Mouse (Mus musculus) splenic B cell, adult 2 months (primary cell): ENCODE data around the gene Klf11.
A peak's percentile ranks its signal among the peaks of the same experiment; 100 is the strongest.

Experiments
- DNase-seq: peaks from one replicate; pipeline ENCODE4 v3.0.0-alpha.2; 2011; ENCODE audit warnings: low read depth, low spot score
- H3K27me3 ChIP-seq: 2 replicates; pipeline ENCODE4 v1.6.1; 2012; ENCODE audit warnings: mild to moderate bottlenecking, low read length, moderate library complexity, mixed read lengths; ENCODE audit not compliant: control insufficient read depth, poor library complexity, insufficient read depth, severe bottlenecking
- H3K36me3 ChIP-seq: 2 replicates; pipeline ENCODE4 v1.6.1; 2012; ENCODE audit warnings: mild to moderate bottlenecking, low read length, moderate library complexity, mixed read lengths; ENCODE audit not compliant: control insufficient read depth, poor library complexity, insufficient read depth, severe bottlenecking

Gene Klf11

DNA sequence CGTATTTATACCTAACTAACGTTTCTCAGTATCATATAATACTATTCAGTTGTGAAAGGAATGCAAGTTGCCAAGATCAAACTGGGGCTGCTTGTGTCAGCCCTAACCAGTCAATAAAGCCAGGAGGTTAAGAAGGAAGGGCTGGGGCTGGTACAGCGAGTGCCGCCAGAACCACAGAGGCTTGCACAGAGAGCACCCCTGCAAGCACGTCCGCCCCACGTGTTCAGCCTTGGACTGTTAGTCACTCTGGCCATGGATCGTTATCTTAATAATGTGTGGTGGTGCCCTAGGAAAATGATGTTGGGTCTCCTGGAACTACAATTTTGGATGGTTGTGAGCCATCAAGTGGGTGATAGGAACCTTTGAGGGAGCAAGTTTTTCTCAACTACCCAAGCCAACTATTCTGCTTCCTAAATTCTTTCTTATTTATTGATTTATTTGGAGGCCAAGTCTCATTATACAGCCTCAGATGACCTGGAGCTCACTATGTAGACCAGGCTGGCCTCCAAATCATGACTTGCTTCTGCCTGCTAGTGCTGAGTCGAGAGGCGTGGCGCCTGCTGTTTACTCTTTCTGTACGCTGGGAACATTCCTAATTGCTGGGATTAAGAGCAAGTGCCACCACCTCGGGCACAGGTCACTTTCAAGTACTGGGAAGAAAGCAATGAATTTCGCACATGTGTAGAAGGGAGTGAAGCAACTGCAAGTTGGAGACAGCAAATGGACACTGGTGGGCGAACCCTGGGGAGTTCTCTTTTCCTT is 54.6 kb downstream of the Klf11 start:
- DNase-seq: no peak
- H3K27me3 ChIP-seq: no peaks in the 10 kb centered on the region
- H3K36me3 ChIP-seq: no peaks in the 10 kb centered on the region

DNA sequence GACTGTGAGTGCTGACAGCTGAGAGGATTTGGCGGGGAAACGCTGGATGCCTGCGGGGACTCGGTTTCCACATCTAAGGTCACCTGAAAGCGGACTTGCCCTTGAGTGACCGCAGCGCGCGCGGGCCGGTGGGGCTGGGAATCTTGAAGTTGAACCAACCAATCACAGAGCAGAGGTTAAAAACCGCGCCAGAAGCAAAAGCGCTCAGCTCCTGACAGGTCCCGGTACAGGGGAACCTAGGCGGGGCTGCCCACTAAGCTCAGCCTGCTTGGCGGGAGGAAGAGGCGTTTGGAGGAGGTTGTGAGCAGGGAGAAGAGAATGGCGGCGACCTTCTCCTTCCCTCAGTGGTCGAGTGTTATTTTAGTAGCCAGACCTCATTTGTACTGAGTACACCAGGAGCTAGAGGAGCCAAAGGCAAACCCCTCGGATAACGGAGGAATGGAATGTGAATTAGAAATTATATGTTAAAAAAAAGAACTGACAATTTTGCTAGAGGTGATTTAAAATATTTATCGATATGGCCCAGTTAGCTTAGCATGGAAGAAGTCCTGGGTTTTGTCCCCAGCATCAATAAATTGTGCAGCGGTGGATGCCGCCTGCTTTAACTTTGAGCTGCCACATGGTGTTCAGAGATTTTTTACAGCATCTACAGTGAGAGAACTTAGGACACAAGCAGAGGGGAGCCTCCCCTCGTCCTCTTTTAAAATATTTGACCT is 55.8 kb downstream of the Klf11 start:
- peak; percentile 20 for DNase-seq
- Histone ChIP-seq H3K36me3 (no peaks in the 10 kb centered on the region), H3K27me3 (no peaks in the 10 kb centered on the region)

DNA sequence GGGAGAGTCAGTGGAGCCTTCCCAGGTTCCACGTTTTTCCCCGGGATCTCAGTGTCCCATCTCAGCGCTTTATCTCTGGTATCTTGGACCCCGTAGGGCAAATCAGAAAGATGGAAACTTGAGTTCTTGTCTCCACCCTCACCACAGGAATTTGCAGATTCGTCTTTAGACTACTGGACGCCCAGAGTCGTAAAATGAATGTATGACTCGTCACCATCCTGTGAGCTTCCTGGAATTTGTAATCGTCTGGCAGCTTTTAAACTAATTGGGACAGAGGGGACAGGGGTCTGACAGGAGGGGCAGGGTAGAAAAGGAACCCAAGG is 56.4 kb downstream of the Klf11 start:
- no peaks in the 10 kb centered on the region for H3K36me3 ChIP-seq
- DNase-seq: no peak
- no peaks in the 10 kb centered on the region for H3K27me3 ChIP-seq

DNA sequence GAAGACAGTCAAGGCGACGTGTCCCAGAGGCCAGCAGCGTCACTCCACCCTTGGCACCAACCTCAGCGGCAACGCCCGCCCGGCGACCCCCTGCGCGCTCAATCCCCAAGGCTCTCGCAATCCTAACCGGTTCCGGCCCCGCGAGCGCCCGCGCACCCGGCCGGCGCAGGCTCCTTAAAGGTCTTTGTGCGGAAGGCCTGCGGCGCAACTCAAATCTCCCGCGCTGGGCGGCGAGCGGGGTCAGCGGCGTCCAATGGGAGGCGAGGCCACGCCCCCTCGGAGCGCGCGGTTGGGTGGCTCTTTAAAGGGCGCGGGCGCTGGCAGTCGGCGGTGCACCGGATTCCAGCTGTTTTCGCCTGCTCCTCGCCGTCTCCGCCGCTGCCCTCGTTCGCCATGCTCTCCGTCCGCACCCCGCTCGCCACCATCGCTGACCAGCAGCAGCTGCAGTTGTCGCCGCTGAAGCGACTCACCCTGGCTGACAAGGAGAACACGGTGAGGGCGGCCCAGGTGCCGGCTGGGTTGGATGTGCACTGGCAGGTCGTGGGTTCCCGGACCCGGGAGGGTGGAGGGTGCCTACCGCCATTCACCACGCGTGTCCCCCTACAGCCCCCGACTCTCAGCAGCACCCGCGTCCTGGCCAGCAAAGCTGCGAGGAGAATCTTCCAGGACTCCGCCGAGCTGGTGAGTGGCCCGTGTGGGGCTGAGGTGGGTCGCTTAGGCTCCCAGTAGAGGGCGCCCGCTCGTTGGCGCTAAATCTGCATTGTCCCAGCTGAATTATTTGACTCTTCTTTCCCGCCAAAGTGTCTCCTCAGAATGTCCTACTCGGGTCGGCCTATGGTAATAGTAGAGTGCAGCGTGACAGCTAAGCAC is 57.1 kb downstream of the Klf11 start, which contains the start of gene Rrm2:
Gene Rrm2, plus strand, starts transcription at position 288 of the 870 bp plus-strand sequence.
- H3K36me3 ChIP-seq: no peaks in the 10 kb centered on the region; the same call in 1 of the 2 replicates
- peak; percentile 96 for DNase-seq

DNA sequence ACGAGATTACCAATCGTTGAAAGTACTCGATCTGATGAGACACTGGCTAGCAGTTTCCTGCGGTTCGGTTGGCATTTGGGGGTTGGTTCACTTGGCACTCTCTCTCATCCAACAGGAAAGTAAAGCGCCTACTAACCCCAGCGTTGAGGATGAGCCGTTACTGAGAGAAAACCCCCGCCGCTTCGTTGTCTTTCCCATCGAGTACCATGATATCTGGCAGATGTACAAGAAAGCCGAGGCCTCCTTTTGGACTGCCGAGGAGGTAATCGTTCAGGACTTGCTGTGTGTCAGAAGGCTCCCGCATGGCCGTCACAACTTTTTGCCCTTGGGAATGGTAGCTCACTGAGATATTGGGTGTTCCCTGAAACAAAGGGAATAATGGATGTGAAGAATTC is 57.7 kb downstream of the Klf11 start:
- DNase-seq: no peak
- Histone ChIP-seq H3K36me3 (no peaks in the 10 kb centered on the region; the same call in 1 of the 2 replicates), H3K27me3 (no peaks in the 10 kb centered on the region)

More for the DNA sequence above, 57.1 kb downstream of the Klf11 start, which contains the start of gene Rrm2:
- no peaks in the 10 kb centered on the region for H3K27me3 ChIP-seq

DNA sequence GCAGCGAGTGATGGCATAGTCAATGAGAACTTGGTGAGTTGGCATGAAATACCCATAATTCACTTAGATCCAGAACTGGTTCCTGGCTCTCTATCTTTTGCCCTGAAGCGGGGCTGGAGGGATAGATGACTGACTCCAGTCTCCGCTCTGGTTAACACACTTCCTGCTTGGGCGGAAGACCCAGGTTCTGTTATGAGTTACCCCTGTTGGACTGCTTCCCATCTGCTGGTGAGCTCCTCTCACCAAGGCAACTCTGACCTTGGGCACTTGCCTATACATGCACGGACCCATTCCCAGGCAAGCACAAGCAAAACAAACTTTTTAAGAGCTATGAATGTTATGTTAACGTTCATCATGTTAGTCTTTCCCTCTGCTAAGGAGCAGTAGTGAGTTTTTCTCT is 58.3 kb downstream of the Klf11 start:
- peak; percentile 64 for DNase-seq
- Histone ChIP-seq H3K36me3 (no peaks in the 10 kb centered on the region; the same call in 1 of the 2 replicates), H3K27me3 (no peaks in the 10 kb centered on the region)

DNA sequence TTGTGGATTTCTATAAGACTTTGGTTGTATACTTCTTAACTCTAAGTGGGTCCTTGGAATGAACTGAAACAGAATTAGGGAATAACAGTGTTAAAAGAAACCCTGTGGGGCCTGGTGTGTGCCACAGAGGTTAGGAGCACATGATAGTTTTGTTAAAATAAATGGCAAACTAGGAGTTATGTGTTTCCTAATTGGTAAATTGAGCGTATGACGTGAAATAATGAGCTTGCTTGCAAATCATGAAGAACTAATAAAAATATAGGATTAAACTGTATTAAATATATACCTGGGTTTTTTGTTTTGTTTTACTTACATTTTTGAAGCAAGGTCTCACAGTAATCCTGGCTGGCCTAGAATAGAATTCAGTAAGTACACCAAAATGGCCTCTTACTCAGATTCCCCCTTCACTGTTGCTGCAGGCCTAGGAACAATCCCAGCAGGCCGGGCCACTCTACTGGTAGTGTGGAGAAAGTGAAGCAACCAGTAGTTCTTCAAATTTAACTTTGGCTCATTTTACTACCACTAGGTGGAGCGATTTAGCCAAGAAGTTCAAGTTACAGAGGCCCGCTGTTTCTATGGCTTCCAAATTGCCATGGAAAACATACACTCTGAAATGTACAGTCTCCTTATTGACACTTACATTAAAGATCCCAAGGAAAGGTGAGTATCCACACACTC is 58.9 kb downstream of the Klf11 start:
- Histone ChIP-seq H3K36me3 (no peaks in the 10 kb centered on the region; the same call in 1 of the 2 replicates), H3K27me3 (no peaks in the 10 kb centered on the region)
- DNase-seq: peak; percentile 82

DNA sequence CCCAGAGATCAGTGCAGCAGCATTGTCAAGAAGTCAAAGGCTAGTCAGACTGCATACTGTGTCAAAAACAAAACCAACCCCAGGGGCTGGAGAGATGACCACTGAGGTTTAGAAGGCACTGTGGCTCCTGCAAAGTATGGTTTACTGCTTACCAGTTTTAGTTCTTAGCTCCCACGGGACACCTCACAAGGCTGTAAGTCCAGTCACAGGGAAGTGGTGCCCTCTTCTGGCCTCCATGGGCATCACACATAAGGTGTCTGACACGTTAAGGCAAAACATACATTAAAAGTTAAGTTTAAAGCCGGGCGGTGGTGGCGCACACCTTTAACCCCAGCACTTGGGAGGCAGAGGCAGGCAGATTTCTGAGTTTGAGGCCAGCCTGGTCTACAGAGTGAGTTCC is 59.6 kb downstream of the Klf11 start:
- Histone ChIP-seq H3K36me3 (no peaks in the 10 kb centered on the region; the same call in 1 of the 2 replicates), H3K27me3 (no peaks in the 10 kb centered on the region)
- peak; percentile 73 for DNase-seq
